Mouse (Mus musculus) thymus, postnatal 36 days (tissue): Measurements from ENCODE around the gene Cep70.
A peak's percentile ranks its signal among the peaks of the same experiment; 100 is the strongest.

Experiments used
- DNase-seq, 2 experiments: peaks; one replicate each; pipeline ENCODE4 v3.0.0; 2022; ENCODE audit warnings: mixed read lengths in 2 of 2

The Cep70 gene

GRCm38 (mm10) chr9:99243190-99243894, at the start of gene Cep70:
TSS of gene Cep70 (plus strand) at chr9:99243367.
- peak; percentile 97 to 98 for DNase-seq

DNA sequence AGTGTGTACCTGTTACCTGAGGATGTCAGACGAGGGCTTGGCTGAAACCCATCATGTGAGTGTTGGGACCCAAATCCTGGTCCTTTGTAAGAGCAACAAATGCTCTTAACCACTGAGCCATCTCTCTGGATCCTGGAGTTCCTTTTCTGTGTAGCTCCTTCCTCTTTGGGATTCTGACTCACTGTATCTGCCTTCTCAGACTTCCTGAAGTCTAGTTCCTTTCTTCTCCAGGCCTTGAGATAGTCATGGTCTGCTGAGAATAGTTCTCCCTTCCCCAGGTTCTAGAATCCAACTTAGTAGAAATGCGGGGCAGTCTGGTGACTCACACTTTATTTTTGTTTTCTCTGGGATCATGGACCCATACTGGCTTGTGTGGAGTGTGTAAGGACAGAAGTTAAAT, 30.5 kb upstream of the Cep70 start:
- DNase-seq, result no peak

DNA sequence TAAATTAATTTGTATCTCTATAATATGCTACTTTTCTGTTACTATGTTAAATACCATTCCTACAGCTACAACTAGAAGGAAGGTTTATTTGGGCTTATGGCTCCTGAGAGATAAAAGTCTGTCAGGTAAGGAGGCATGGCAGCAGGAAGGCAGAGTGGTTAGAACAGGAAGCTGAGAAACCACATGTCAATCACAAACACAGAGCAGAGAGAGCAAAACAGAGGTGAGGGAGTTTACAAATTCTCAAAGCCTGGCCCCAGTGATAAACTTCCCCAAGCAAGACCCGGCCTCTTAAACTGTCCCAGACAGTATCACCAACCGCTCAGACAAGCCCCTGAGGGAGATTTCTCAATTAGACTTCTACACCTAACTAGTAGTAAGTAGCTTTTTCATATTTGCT, 27.0 kb upstream of the Cep70 start:
- DNase-seq, result no peak

DNA sequence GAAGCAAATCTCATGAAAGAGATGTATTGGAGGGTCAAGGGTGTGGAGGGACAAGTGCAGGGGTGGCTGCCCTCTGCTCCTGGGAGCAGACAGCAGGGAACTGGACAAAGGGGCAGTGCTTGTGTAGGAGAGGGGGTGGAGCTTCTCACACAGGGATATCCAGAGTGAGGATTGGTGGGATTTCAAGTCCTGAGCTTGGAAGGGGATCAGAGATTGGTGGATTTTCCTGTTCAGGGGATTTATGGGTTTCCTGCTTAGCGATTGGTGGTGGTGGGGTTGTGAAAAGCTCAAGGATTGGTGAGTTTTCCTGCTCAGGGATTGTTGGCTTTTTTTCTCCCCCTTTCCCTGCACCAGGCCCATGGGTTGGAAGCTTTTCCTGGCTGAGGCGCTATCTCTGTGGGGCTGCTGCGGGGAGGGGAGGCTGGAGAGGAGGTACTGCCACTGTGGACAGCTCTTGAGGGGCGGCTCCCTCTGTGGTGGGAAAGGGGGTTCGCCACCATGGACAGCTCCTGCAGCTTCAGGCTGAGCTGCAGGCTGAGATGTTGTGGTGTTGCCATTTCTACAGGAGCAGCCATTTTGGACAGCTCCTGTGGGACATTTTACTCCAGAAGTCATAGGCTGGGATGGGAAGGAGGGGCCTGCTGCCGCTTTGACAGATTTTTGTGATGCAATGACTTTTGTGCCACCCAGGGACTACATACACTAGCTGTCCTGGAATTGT, 25.0 kb upstream of the Cep70 start:
- peak in 1 of 2 experiments; percentile 12 for DNase-seq

- DNase-seq, result no peak
These were observed 21.5 kb upstream of the Cep70 start for GRCm38 (mm10) chr9:99221636-99222035.

- no peak for DNase-seq
These were observed 18.6 kb upstream of the Cep70 start for GRCm38 (mm10) chr9:99224583-99224982.

DNA sequence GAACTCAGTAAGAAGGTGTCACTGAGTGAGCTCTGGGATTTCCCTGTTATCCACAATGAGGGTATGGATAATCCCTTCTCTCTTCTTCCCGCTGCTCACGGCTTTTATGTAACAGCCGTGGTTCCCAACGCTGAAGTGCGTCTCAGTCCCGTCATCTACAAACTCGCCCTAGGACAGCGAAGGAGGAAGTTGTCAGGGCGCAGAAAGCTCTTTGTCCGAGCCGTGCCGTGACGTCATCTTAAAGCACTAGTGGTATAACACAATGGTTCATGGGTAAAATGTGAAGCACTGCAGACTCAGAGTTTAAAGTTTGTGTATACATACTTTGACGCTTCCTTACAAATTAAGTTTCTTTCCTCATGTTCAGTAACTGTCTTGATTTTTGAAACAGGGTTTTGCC, 13.7 kb upstream of the Cep70 start:
- no peak for DNase-seq

DNA sequence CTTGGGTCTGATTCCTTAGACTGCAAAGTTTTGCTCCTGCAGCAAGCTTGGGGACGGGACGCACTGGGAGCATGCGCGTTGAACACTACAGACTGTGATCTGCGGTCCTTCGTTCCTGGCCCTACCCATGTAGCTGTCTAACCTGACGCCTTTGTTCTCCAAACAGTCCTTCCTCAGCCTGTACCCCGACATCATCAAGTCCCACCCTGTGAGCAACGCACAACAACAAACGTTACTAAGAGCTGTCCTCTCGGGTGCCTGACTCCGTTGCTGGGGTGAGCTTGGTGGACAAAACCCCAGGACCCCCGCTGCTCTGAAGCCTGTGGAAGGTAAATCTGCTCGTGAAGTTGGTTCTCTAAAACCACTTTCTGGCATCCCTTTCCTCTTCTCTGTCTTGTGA, 6.0 kb upstream of the Cep70 start, which contains the start of gene Faiml:
Gene Faiml, minus strand, starts transcription at position 101 of the 400 bp plus-strand sequence.
- no peak for DNase-seq

DNA sequence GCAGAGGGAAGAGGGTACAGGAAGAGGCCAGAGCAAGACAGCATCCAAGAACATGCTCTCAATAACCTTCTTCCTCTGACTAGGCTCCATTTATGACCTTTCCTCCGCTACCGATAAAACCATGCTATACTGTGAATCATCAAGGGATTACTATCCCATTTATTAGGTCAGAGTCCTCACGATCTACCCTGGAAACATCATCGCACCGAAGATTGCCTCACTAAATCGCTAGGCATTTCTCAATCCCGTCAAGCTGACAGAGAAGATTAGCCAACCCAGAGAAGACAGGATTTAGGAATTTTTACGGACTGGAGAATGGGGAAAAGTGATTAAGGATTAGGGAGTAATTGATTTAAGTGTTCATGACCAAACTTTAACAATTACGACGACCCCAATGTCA, 4.9 kb upstream of the Cep70 start:
- DNase-seq, result no peak

DNA sequence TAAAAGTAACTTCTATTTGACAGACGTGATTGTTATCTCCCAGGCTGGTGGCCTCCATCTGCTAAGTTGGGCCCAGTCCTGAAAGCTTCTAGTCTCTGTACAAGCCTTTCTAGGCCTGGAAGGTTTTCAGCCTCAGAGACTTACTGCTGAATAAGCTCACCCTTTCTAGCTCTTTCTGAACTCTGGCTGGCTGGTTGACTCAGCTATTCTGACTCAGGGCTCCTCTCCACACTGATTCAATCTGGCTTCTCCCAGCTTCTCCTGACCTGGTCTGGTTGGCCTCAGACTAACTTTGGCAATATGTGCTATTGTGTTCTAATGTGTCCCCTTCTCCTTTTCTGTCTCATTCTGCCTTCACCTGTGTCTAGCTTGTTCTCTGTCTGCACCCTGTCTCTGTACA, 3.9 kb upstream of the Cep70 start:
- no peak for DNase-seq

DNA sequence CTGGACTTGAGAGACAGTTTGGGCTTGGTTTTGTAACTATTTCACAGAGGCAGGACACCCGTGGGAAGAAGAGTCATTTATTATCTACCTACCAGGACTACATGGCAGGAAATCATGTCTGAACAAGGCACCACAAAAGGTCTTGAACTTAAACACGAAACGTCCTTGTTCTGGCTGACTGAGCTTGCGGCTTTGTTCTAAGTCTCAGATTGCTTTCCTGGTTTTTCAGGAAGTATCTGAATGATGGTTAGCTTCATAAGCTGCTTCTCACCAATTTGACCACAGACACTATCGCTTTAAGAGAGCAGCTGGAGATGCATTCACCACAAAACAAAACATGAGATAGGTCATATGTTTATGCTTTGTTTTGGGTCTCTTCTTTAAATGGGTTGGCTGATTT, 2.6 kb upstream of the Cep70 start:
- DNase-seq, result no peak

DNA sequence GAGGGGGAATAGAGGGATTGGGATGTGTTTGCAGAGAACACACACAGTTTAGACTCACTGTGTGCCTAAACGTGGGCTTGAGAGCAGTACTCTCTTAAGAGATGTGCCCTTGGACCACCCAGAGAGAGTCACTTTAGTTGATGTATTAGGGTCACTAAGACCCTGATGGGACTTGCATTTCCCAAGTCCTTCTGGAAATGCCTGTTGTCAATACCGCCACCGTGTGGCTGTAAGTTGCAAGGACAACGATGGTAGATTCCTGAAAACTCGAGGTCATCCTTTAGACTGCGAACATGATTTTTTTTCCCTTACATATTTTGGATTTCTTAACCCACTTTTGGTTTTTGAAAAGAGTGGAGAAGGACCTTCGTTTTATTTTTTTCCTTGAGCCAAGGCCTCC, 1.1 kb upstream of the Cep70 start:
- peak; percentile 21 to 38 for DNase-seq

GRCm38 (mm10) chr9:99242533-99243189, 506 bp upstream of the Cep70 start:
- no peak for DNase-seq

DNA sequence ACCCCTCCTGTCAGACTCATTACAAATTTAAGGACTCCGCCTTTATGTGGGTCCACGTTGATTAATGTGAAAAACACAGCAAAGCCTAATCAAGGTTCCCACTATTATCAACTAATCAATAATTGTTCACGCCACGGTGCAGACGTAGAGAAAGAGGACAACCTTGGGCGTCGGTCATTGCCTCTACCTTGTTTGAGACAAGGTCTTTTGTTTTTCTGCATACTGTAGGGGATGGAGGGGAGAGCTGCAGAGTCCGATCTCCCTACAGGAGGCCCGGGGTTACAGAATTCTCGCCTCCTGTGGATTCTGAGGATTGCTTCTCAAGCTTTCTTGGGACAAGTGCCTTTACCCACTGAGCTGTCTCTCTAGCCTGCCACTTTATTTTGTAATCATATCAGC, 727 bp downstream of the Cep70 start:
- DNase-seq, result peak in 1 of 2 experiments; percentile 5

- no peak for DNase-seq
These were observed 5.1 kb downstream of the Cep70 start for GRCm38 (mm10) chr9:99248304-99248703.

- no peak for DNase-seq
These were observed 5.7 kb downstream of the Cep70 start for GRCm38 (mm10) chr9:99248906-99249305.

DNA sequence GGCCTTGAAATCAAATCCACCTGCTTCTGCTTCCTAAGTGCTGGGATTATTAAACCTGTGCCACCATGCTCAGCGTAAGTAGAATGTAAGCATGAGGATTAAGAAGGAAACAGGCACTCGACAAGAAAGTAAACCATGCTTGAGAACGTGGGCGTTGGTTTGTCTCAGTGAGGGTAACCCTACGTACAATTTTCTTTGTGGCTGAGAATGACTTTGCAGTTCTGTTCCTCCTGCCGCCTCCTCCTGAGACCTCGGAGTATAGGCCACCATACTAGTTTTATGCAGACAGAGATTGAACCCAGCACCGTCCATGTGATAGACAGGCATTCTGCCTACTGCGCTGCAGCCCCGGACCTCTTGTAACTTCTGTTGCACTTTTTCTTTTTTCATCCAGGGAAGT, 10.7 kb downstream of the Cep70 start:
- DNase-seq, result no peak

- no peak for DNase-seq
These were observed 13.0 kb downstream of the Cep70 start for GRCm38 (mm10) chr9:99256206-99256605.

GRCm38 (mm10) chr9:99256821-99257220, 13.7 kb downstream of the Cep70 start:
- no peak for DNase-seq

DNA sequence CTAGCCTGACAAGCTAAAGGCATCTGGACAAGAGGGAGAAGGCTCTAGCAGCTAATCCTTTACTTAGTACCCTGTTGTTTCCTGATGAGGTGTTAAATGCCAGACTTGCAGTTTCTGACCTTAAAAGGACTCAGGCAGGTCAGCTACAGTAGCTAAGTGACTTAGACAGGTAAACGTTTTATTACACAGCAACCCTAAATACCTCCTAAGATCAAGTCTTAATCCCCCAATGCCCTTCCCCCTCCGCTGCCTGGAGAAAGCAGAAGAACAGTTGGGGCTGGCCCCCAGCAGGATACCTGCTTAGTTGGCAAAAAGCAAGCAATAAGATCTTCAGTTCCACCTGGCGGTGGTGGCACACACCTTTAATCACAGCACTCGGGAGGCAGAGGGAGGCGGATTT, 15.7 kb downstream of the Cep70 start:
- DNase-seq, result no peak

GRCm38 (mm10) chr9:99304296-99304695, 61.1 kb downstream of the Cep70 start:
- DNase-seq, result no peak

GRCm38 (mm10) chr9:99306226-99306625, 63.1 kb downstream of the Cep70 start:
- no peak for DNase-seq

GRCm38 (mm10) chr9:99319343-99319951, 76.3 kb downstream of the Cep70 start:
- no peak for DNase-seq
